Mouse (Mus musculus) cerebellum, adult 2 months (tissue): Measurements from ENCODE around the gene Efna3.

Experiments used
- CTCF ChIP-seq: fragments of 200-500 bp; IDR thresholded peaks from 2 replicates; pipeline ENCODE4 v1.5.1; 2011; ENCODE audit warnings: low read depth, mild to moderate bottlenecking, control low read depth, low read length, moderate library complexity, borderline replicate concordance; ENCODE audit not compliant: insufficient read depth
- POLR2A ChIP-seq: fragments of 200-500 bp; IDR thresholded peaks from 2 replicates; pipeline ENCODE4 v1.6.1; 2011; ENCODE audit warnings: low read length, control low read depth, borderline replicate concordance; ENCODE audit not compliant: insufficient read depth

- TF ChIP-seq POLR2A (no peak), CTCF (no peak)
These were observed 3.0 kb downstream of the Efna3 start for GRCm38 (mm10) chr3:89319591-89320350.
